In genomic region chr5:142376071-142376470, GRCm38 (mm10) we compare ENCODE assay signal across 10 mouse cellular contexts. TPM values are rescaled to one million over a fixed set of nuclear protein-coding genes. Genes with fewer than 3 reads are reported as not detected.
DNase-seq lines count a peak whose midpoint lies in the region; ATAC-seq and TF ChIP-seq lines count a peak whose summit lies in the region.
"Had no signal": no experiment of that assay in that cellular context is flagged by ENCODE, and none has a peak within 500 bp of the region (broad histone marks: within the 10 kb centered on the region; RNA-seq: fewer than 3 reads in every experiment).

No protein-coding gene starts in this region.

- no peaks in the 10 kb centered on the region for H3K27me3 ChIP-seq in heart, embryonic 10.5 days (ENCODE audit: insufficient read depth, poor library complexity, severe bottlenecking)
- H3K27me3 ChIP-seq in megakaryocyte, embryonic 14.5 days (replicated peaks): no peaks in the 10 kb centered on the region
- H3K27me3 ChIP-seq in midbrain, postnatal 0 days (ENCODE audit: insufficient read depth, low read length): no peaks in the 10 kb centered on the region
- H3K27me3 ChIP-seq in hindbrain, embryonic 13.5 days: no peaks in the 10 kb centered on the region

- H3K9ac ChIP-seq in midbrain, postnatal 0 days (replicated peaks; ENCODE audit: low read length, poor library complexity, severe bottlenecking): no peak overlapping the region
- H3K9ac ChIP-seq in hindbrain, embryonic 13.5 days: no peak overlapping the region

- H3K4me2 ChIP-seq in midbrain, postnatal 0 days (ENCODE audit: low read depth, low read length, poor library complexity, severe bottlenecking): no peak overlapping the region
- H3K4me2 ChIP-seq in hindbrain, embryonic 13.5 days: no peak overlapping the region
- H3K4me2 ChIP-seq: heart, embryonic 11.5 days had no signal

- peak; percentile 96 for DNase-seq in heart, adult 11 months
- no peak for DNase-seq in heart, embryonic 10.5 days (ENCODE audit: low spot score)
- DNase-seq in 416B (ENCODE audit: low read depth): peak; percentile 42
- no peak for DNase-seq in cerebellum, adult 9-11 months
- DNase-seq in midbrain, postnatal 0 days (ENCODE audit: low spot score): no peak
- DNase-seq: kidney, postnatal 10 days had no signal

- H3K4me1 ChIP-seq in heart, embryonic 10.5 days: peaks cover 8% of the 10 kb centered on the region
- H3K4me1 ChIP-seq in bone marrow, adult 2 months (ENCODE audit: control insufficient read depth, insufficient read depth, low read length): peaks cover 7% of the 10 kb centered on the region
- peaks cover 81% of the 10 kb centered on the region for H3K4me1 ChIP-seq in megakaryocyte, embryonic 14.5 days
- H3K4me1 ChIP-seq in midbrain, postnatal 0 days (ENCODE audit: insufficient read depth, low read length): no peaks in the 10 kb centered on the region
- H3K4me1 ChIP-seq in hindbrain, embryonic 13.5 days (replicated peaks): peaks cover 15% of the 10 kb centered on the region

- no peak for ATAC-seq in midbrain, postnatal 0 days (ENCODE audit: low FRiP score)
- ATAC-seq in hindbrain, embryonic 13.5 days (ENCODE audit: low FRiP score): no peak

- no peaks in the 10 kb centered on the region for H3K9me3 ChIP-seq in heart, embryonic 10.5 days
- H3K9me3 ChIP-seq in megakaryocyte, embryonic 14.5 days: peaks cover 20% of the 10 kb centered on the region
- H3K9me3 ChIP-seq in midbrain, postnatal 0 days (ENCODE audit: low read length): no peaks in the 10 kb centered on the region
- H3K9me3 ChIP-seq in hindbrain, embryonic 13.5 days: no peaks in the 10 kb centered on the region

- TF ChIP-seq CTCF in bone marrow, adult 2 months (IDR thresholded peaks at IDR 0.05; ENCODE audit: control insufficient read depth, insufficient read depth, low read length): no peak
- TF ChIP-seq CTCF in midbrain, postnatal 0 days (IDR thresholded peaks at IDR 0.05): no peak

- no peak overlapping the region for H3K27ac ChIP-seq in heart, embryonic 10.5 days
- H3K27ac ChIP-seq in bone marrow, adult 2 months (ENCODE audit: control insufficient read depth, insufficient read depth, low read depth, low read length, poor library complexity): peak overlapping the region; percentile 52
- H3K27ac ChIP-seq in midbrain, postnatal 0 days (ENCODE audit: low read depth, low read length): no peak overlapping the region
- H3K27ac ChIP-seq in hindbrain, embryonic 13.5 days: no peak overlapping the region

- TF ChIP-seq POLR2A in bone marrow, adult 2 months (IDR thresholded peaks at IDR 0.05; ENCODE audit: borderline replicate concordance, control insufficient read depth, low read depth, low read length): no peak

- no peaks in the 10 kb centered on the region for H3K36me3 ChIP-seq in heart, embryonic 10.5 days
- H3K36me3 ChIP-seq in megakaryocyte, embryonic 14.5 days (replicated peaks; ENCODE audit: low read length): peaks cover 18% of the 10 kb centered on the region
- H3K36me3 ChIP-seq in midbrain, postnatal 0 days (ENCODE audit: insufficient read depth, low read length): no peaks in the 10 kb centered on the region
- H3K36me3 ChIP-seq in hindbrain, embryonic 13.5 days: no peaks in the 10 kb centered on the region

- H3K4me3 ChIP-seq in heart, embryonic 10.5 days: no peak overlapping the region
- no peak overlapping the region for H3K4me3 ChIP-seq in bone marrow, adult 2 months (replicated peaks; ENCODE audit: control insufficient read depth, low read depth, low read length)
- H3K4me3 ChIP-seq in megakaryocyte, embryonic 14.5 days (replicated peaks): peak overlapping the region; percentile 48
- no peak overlapping the region for H3K4me3 ChIP-seq in midbrain, postnatal 0 days (ENCODE audit: low read depth, low read length)
- no peak overlapping the region for H3K4me3 ChIP-seq in hindbrain, embryonic 13.5 days

- WGBS in heart, embryonic 10.5 days: 86% methylated on average over 6 of the region's 6 CpGs
- 35% methylated on average over 6 of the region's 6 CpGs for WGBS in bone marrow, adult 2 months
- whole genome bisulfite sequencing in midbrain, postnatal 0 days: 90% methylated on average over 6 of the region's 6 CpGs
- WGBS in hindbrain, embryonic 13.5 days: 88% methylated on average over 6 of the region's 6 CpGs

RNA-seq across cellular contexts. Expression of gene Foxk1, which starts 25.2 kb away (rescaled TPM):
- 3.3 and 4.5 TPM in 2 replicates for polyA plus RNA-seq in heart, embryonic 10.5 days (2016; fragmentation: Nextera tagmentation; extraction: Ambion mirVana)
- polyA plus RNA-seq in bone marrow, adult 2 months (2011; ENCODE audit: insufficient read depth, insufficient read length, low replicate concordance, missing spikeins): 5.7 and 9.1 TPM in 2 replicates
- polyA plus RNA-seq in megakaryocyte, embryonic 14.5 days (2012; ENCODE audit: insufficient read depth, low replicate concordance): 13.3 and 39.1 TPM in 2 replicates
- 28.0 and 30.0 TPM in 2 replicates for total RNA-seq in midbrain, postnatal 0 days (2014; rRNA removed)
- polyA plus RNA-seq in midbrain, postnatal 0 days (2015; fragmentation: Nextera tagmentation; extraction: Ambion mirVana): 4.9 and 7.1 TPM in 2 replicates
- 5.3 and 5.6 TPM in 2 replicates for polyA plus RNA-seq in hindbrain, embryonic 13.5 days (2015; fragmentation: Nextera tagmentation; extraction: Ambion mirVana)

Comparison
In these comparisons a context has a peak if more than half of its experiments do, and no peak if none do; other contexts are left out.
1. DNase-seq: peak in heart, adult 11 months (single experiment) and 416B (single experiment); none in heart, embryonic 10.5 days (single experiment), cerebellum, adult 9-11 months (single experiment) and midbrain, postnatal 0 days (single experiment).